Mouse (Mus musculus): Measurements from ENCODE around the gene Lrrc38.

DNA sequence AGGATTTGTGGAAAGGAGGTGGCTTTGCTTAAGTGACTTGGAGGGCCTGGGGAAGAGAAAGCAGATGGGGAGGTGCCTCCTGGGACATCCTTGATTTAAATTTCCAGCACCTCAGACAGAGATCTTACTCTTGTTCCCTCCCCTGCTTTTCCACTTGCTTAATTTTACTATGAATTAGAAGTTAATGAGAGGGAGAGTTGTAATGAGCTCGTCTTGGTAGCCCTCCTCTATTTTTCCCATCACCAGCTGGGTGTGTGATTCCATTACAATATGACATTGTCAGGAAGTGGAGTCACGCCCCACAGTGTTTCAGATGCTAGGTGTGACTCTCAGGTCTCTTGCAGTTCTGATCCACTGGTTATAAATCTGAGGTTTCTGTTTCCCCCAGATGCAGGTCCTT is 13.5 kb upstream of the Lrrc38 start:
- TF ChIP-seq CTCF (conservative IDR thresholded peaks at IDR 0.05; ENCODE audit: low read length) (no peak), NANOG (IDR thresholded peaks at IDR 0.05; ENCODE audit: borderline replicate concordance, low read length) (no peak), POU5F1 (IDR thresholded peaks at IDR 0.05; ENCODE audit: borderline replicate concordance, low read length) (no peak)

Data from E14TG2a.4 (cell line).